Mouse (Mus musculus): ENCODE results near the gene Cyp2c54. TPM values are rescaled to one million over a fixed set of nuclear protein-coding genes. Genes with fewer than 3 reads are reported as not detected.
"Not testable (repeated sequence)": the region's sequence is repeated elsewhere in the genome, so short reads cannot be mapped to it uniquely, and the experiment has no call there.

Cyp2c54 gene
- polyA plus RNA-seq (2016; fragmentation: Nextera tagmentation; extraction: Ambion mirVana): not detected in 2 replicates

- Histone ChIP-seq H3K36me3 (replicated peaks) (no peaks in the 10 kb centered on the region), H3K9me3 (no peaks in the 10 kb centered on the region), H3K4me3 (no peak within 1 kb of the TSS)
Measured at GRCm38 (mm10) chr19:40073701-40074100, at the start of gene Cyp2c54. Cyp2c54 (minus strand) TSS chr19:40073827.

DNA sequence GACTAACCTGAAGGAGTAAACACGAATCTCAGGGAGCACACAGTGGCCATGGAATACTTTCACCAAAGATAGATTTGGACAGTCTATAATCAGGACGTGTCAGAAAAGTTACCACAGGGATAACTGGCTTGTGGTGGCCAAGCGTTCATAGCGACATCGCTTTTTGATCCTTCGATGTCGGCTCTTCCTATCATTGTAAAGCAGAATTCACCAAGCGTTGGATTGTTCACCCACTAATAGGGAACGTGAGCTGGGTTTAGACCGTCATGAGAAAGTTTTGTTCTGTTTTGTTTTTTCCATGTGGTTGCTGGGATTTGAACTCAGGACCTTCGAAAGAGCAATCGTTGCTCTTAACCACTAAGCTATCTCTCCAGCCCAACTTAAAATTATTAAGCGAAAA is 46.0 kb upstream of the Cyp2c54 start:
- H3K27me3 ChIP-seq (replicated peaks; ENCODE audit: low read depth, poor library complexity, severe bottlenecking); H3K36me3 ChIP-seq (replicated peaks); H3K4me1 ChIP-seq; H3K27ac ChIP-seq (replicated peaks); H3K9me3 ChIP-seq; DNase-seq (ENCODE audit: low spot score); H3K4me3 ChIP-seq: not testable (repeated sequence)
- 84% methylated on average over 13 of the region's 13 CpGs for WGBS

More at GRCm38 (mm10) chr19:40073701-40074100, at the start of gene Cyp2c54:
- no peaks in the 10 kb centered on the region for H3K27me3 ChIP-seq (replicated peaks; ENCODE audit: low read depth, poor library complexity, severe bottlenecking)
- no peaks in the 10 kb centered on the region for H3K4me1 ChIP-seq
- H3K27ac ChIP-seq (replicated peaks): no peak within 1 kb of the TSS
- no peak for DNase-seq (ENCODE audit: low spot score)

DNA sequence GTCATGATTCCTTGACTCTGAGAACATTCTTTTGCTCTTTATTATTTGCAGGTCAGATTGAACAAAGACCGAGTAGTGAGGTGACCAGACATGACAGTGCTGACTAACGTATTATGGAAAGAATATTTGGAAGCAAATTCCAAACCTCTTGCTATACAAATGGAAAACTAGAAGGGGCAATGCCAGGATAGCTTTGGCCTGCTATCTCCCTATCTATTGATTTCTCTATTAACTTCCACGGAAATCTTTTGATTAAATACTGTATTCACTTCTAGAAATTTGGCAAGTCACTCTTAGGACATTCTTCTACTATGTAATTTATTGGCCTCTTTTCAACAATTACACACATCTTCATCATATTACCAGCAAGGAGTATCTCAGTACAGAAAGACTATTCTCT is 17.5 kb upstream of the Cyp2c54 start:
- no peaks in the 10 kb centered on the region for H3K4me1 ChIP-seq
- H3K27me3 ChIP-seq (replicated peaks; ENCODE audit: low read depth, poor library complexity, severe bottlenecking): no peaks in the 10 kb centered on the region
- no peaks in the 10 kb centered on the region for H3K9me3 ChIP-seq
- no peak overlapping the region for H3K4me3 ChIP-seq
- H3K36me3 ChIP-seq (replicated peaks): no peaks in the 10 kb centered on the region
- DNase-seq (ENCODE audit: low spot score): no peak
- 80% methylated on average over 3 of the region's 3 CpGs for WGBS
- H3K27ac ChIP-seq (replicated peaks): no peak overlapping the region

DNA sequence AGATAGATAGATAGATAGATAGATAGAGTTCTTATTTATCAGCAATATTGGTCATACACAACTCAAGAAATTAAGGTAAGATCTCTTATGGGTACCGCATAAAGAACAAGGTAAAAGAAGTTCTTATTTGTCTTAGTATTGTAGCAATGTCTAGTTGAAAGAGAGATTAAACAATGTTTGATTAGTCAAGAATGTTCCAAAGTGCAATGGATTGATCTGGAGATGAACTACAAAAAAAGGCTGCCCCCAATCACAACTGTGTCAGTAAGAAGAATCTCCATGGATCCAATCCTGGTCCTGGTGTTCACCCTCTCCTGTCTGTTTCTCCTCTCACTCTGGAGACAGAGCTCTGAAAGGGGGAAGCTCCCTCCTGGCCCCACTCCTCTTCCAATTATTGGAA is 15.8 kb upstream of the Cyp2c54 start, which contains the start of gene Cyp2c50:
Cyp2c50 (plus strand) TSS at position 268 of the 400 bp plus-strand sequence.
- not testable (repeated sequence) for H3K27ac ChIP-seq (replicated peaks); H3K36me3 ChIP-seq (replicated peaks); H3K4me3 ChIP-seq; DNase-seq (ENCODE audit: low spot score); H3K9me3 ChIP-seq; H3K27me3 ChIP-seq (replicated peaks; ENCODE audit: low read depth, poor library complexity, severe bottlenecking); H3K4me1 ChIP-seq
- WGBS: 92% methylated on average over 1 of the region's 1 CpGs

GRCm38 (mm10) chr19:40088381-40088780 is 14.8 kb upstream of the Cyp2c54 start:
- Histone ChIP-seq H3K4me1 (no peaks in the 10 kb centered on the region), H3K36me3 (replicated peaks) (no peaks in the 10 kb centered on the region), H3K27me3 (replicated peaks; ENCODE audit: low read depth, poor library complexity, severe bottlenecking) (no peaks in the 10 kb centered on the region), H3K27ac (replicated peaks) (no peak overlapping the region), H3K9me3 (no peaks in the 10 kb centered on the region), H3K4me3 (no peak overlapping the region)
- DNase-seq (ENCODE audit: low spot score): no peak
- WGBS: 86% methylated on average over 1 of the region's 1 CpGs

- not testable (repeated sequence) for H3K9me3 ChIP-seq; H3K36me3 ChIP-seq (replicated peaks); H3K27me3 ChIP-seq (replicated peaks; ENCODE audit: low read depth, poor library complexity, severe bottlenecking); H3K27ac ChIP-seq (replicated peaks); H3K4me1 ChIP-seq; DNase-seq (ENCODE audit: low spot score); H3K4me3 ChIP-seq
- 90% methylated on average over 1 of the region's 1 CpGs for WGBS
Measured at GRCm38 (mm10) chr19:39992140-39992539, 81.5 kb downstream of the Cyp2c54 start, which contains the start of gene Cyp2c37. Cyp2c37 (plus strand) TSS chr19:39992424.

DNA sequence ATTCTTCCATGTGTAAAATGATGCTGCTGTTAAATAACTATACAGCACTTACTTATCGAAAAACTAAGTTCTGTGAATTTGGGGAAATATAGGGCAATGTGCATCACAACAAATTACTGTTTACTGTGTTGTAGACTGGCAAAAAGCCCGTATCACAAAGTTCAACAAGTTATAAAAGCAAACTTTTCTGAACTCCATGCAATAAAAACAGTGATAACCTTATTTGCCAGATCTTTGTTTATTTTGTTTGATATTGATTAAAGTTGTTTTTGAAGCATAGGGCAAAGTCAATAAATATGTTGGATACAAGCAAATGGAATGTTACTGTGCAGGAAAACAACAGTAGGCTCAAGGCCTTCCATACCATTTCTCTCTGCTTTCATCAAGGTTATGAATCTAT is 84.2 kb downstream of the Cyp2c54 start:
- no peak overlapping the region for H3K4me3 ChIP-seq
- no peaks in the 10 kb centered on the region for H3K4me1 ChIP-seq
- no peak for DNase-seq (ENCODE audit: low spot score)
- no peaks in the 10 kb centered on the region for H3K9me3 ChIP-seq
- H3K27me3 ChIP-seq (replicated peaks; ENCODE audit: low read depth, poor library complexity, severe bottlenecking): no peaks in the 10 kb centered on the region
- H3K27ac ChIP-seq (replicated peaks): no peak overlapping the region
- WGBS: 80% methylated on average over 2 of the region's 2 CpGs
- H3K36me3 ChIP-seq (replicated peaks): no peaks in the 10 kb centered on the region

Other genes starting within 250 kb of the Cyp2c54 start
- gene Cyp2c69, start 187.0 kb downstream of the Cyp2c54 start, polyA plus RNA-seq (2016; fragmentation: Nextera tagmentation; extraction: Ambion mirVana): not detected in 2 replicates
- gene Cyp2c37, start 81.4 kb downstream of the Cyp2c54 start, polyA plus RNA-seq (2016; fragmentation: Nextera tagmentation; extraction: Ambion mirVana): not detected in 2 replicates
- not detected in 2 replicates for gene Cyp2c50, start 15.9 kb upstream of the Cyp2c54 start, polyA plus RNA-seq (2016; fragmentation: Nextera tagmentation; extraction: Ambion mirVana)
- not detected in 2 replicates for gene Cyp2c70, start 113.5 kb upstream of the Cyp2c54 start, polyA plus RNA-seq (2016; fragmentation: Nextera tagmentation; extraction: Ambion mirVana)
- gene Pdlim1, start 198.0 kb upstream of the Cyp2c54 start, polyA plus RNA-seq (2016; fragmentation: Nextera tagmentation; extraction: Ambion mirVana): 122 and 133 TPM in 2 replicates